Mouse (Mus musculus) olfactory bulb, adult 2 months (tissue): ENCODE measurements at regions not wholly inside any gene's neighbourhood (a gene's known extent, or its start where the extent isn't known, plus 50 kb on each side); places are given as distances from the start of the nearest gene placed in this dataset.

ENCODE experiments used
- CTCF ChIP-seq: fragments of 200-500 bp; IDR thresholded peaks from 2 replicates; pipeline ENCODE4 v1.5.1; 2012; ENCODE audit warnings: low read depth, mild to moderate bottlenecking, low read length, moderate library complexity; ENCODE audit not compliant: insufficient read depth
- POLR2A ChIP-seq: fragments of 200-500 bp; IDR thresholded peaks from 2 replicates; pipeline ENCODE4 v1.6.1; 2012; ENCODE audit warnings: mild to moderate bottlenecking, low read depth, low read length, moderate library complexity; ENCODE audit not compliant: insufficient read depth

- no peak for TF ChIP-seq CTCF
- no peak for TF ChIP-seq POLR2A
Measured at GRCm38 (mm10) chr10:17075576-17075975, 647.4 kb upstream of the Cited2 start.
